10 mouse cellular contexts compared by ENCODE assay signal in the genomic region with DNA sequence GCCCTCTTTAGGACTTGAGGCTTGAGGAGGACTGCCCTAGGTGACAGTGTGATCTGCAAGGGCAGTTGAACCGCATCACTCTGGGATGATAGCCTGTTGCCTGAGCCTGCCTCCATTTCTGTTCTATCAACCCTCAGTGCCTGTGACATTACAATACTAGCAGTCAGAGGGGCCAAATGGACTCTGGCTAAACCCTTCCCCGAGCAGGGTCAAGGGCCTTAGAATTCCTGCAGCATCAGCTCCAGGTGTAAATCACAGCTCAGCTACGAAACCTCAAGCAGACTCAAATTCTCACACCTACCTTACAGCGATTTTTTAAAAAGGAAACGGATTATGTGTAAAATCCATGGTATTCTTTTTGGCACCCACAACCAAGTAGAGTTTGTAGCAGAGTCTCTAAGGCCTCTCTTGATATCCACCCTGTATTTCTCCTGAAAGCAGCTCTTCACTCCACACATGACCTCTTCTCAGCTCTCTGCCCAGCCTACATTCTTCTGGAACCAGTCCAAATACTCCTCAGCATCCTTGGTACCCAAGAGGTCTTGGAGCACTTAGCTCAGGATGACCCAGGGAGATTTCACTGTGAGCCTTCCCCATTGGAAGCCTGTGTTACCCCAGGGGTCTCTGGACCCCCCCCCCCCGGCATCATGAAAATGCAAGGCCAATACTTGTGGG. TPM values are rescaled to one million over a fixed set of nuclear protein-coding genes. Genes with fewer than 3 reads are reported as not detected.
A peak's percentile ranks its signal among the peaks of the same experiment; 100 is the strongest.
DNase-seq lines count a peak whose midpoint lies in the region; ATAC-seq and TF ChIP-seq lines count a peak whose summit lies in the region.
"Had no signal": no experiment of that assay in that cellular context is flagged by ENCODE, and none has a peak within 500 bp of the region (broad histone marks: within the 10 kb centered on the region; RNA-seq: fewer than 3 reads in every experiment).

No protein-coding gene starts in this region.

- peak overlapping the region; percentile 88 for H3K4me3 ChIP-seq in gastrocnemius, adult 2 months
- peak overlapping the region; percentile 65 for H3K4me3 ChIP-seq in embryonic facial prominence, embryonic 13.5 days
- H3K4me3 ChIP-seq in midbrain, embryonic 13.5 days (replicated peaks), result peak overlapping the region; percentile 73

- peak overlapping the region; percentile 93 for H3K4me2 ChIP-seq in embryonic facial prominence, embryonic 13.5 days
- H3K4me2 ChIP-seq in midbrain, embryonic 13.5 days (replicated peaks), result peak overlapping the region; percentile 90

- H3K4me1 ChIP-seq in embryonic facial prominence, embryonic 13.5 days, result peaks cover 16% of the 10 kb centered on the region
- peaks cover 15% of the 10 kb centered on the region for H3K4me1 ChIP-seq in midbrain, embryonic 13.5 days (replicated peaks)

- 69% methylated on average over 6 of the region's 6 CpGs for WGBS in embryonic facial prominence, embryonic 13.5 days
- WGBS in midbrain, embryonic 13.5 days, result 73% methylated on average over 6 of the region's 6 CpGs

- peaks cover 26% of the 10 kb centered on the region for H3K27me3 ChIP-seq in embryonic facial prominence, embryonic 13.5 days
- H3K27me3 ChIP-seq in midbrain, embryonic 13.5 days, result peaks cover 41% of the 10 kb centered on the region

- 0 out of 2 replicates have a peak overlapping the region, but pooled peaks have one; percentile 86 for H3K27ac ChIP-seq in gastrocnemius, adult 2 months
- no peak overlapping the region for H3K27ac ChIP-seq in embryonic facial prominence, embryonic 13.5 days
- H3K27ac ChIP-seq in midbrain, embryonic 13.5 days, result no peak overlapping the region

- no peak for TF ChIP-seq CTCF in gastrocnemius, adult 2 months (IDR thresholded peaks at IDR 0.05)

- no peaks in the 10 kb centered on the region for H3K36me3 ChIP-seq in embryonic facial prominence, embryonic 13.5 days
- no peaks in the 10 kb centered on the region for H3K36me3 ChIP-seq in midbrain, embryonic 13.5 days

- no peak for ATAC-seq in embryonic facial prominence, embryonic 13.5 days (ENCODE audit: insufficient number of reproducible peaks, insufficient read depth, low FRiP score, low TSS enrichment, low read depth)
- no peak for ATAC-seq in midbrain, embryonic 13.5 days
- no peak for ATAC-seq in erythroblast, adult 5-6 weeks (replicated peaks; ENCODE audit: low FRiP score, poor library complexity, severe bottlenecking)

- H3K9me3 ChIP-seq in embryonic facial prominence, embryonic 13.5 days, result no peaks in the 10 kb centered on the region
- no peaks in the 10 kb centered on the region for H3K9me3 ChIP-seq in midbrain, embryonic 13.5 days

- peak overlapping the region; percentile 75; the same call in 1 of the 2 replicates for H3K9ac ChIP-seq in embryonic facial prominence, embryonic 13.5 days
- peak overlapping the region; percentile 83 for H3K9ac ChIP-seq in midbrain, embryonic 13.5 days (replicated peaks)

- intact Hi-C loops in gastrocnemius, adult 2 months (cut with DNase I), result no loop called here

- no peak for DNase-seq in gastrocnemius, adult 2 months
- DNase-seq in gastrocnemius, postnatal 25 days, result no peak
- peak; percentile 23 for DNase-seq in kidney, adult 18-20 months
- no peak for DNase-seq in spleen, postnatal 10 days (ENCODE audit: low spot score in 2 of 2)
- DNase-seq in embryo, embryonic 9.5 days (ENCODE audit: extremely low spot score), result no peak
- DNase-seq: adrenal gland, postnatal 25 days; lung, postnatal 36 days had no signal

RNA-seq across cellular contexts. Expression of a gene that starts 1.1 kb away (rescaled TPM):
- total RNA-seq in gastrocnemius, adult 2 months (2021), result 1 to 10 TPM; 2.3 to 3.3 TPM
- 1 to 10 TPM; 2.1 to 2.4 TPM for total RNA-seq in gastrocnemius, postnatal 25 days (2021)
- 4.5 and 5.1 TPM in 2 replicates for polyA plus RNA-seq in embryonic facial prominence, embryonic 13.5 days (2015; fragmentation: Nextera tagmentation; extraction: Ambion mirVana)
- polyA plus RNA-seq in midbrain, embryonic 13.5 days (2015; fragmentation: Nextera tagmentation; extraction: Ambion mirVana), result 8.0 and 9.2 TPM in 2 replicates
- not detected in 2 replicates for total RNA-seq in erythroblast, adult 5-6 weeks (2015; ENCODE audit: low replicate concordance)
- total RNA-seq in erythroblast, adult 5-6 weeks (2017; ENCODE audit: low replicate concordance), result 0.43 and 0.84 TPM in 2 replicates

RNA-seq across cellular contexts. Expression of a gene that starts 11.7 kb away (rescaled TPM):
- 1 to 10 TPM; 4.9 to 5.0 TPM for total RNA-seq in gastrocnemius, adult 2 months (2021)
- total RNA-seq in gastrocnemius, postnatal 25 days (2021), result 1 to 10 TPM; 3.3 to 3.8 TPM
- polyA plus RNA-seq in embryonic facial prominence, embryonic 13.5 days (2015; fragmentation: Nextera tagmentation; extraction: Ambion mirVana), result 13.2 and 14.2 TPM in 2 replicates
- polyA plus RNA-seq in midbrain, embryonic 13.5 days (2015; fragmentation: Nextera tagmentation; extraction: Ambion mirVana), result 12.8 and 13.4 TPM in 2 replicates
- 1.7 and 3.8 TPM in 2 replicates for total RNA-seq in erythroblast, adult 5-6 weeks (2015; ENCODE audit: low replicate concordance)
- 0.68 and 0.98 TPM in 2 replicates for total RNA-seq in erythroblast, adult 5-6 weeks (2017; ENCODE audit: low replicate concordance)

RNA-seq across cellular contexts. Expression of a gene that starts 11.7 kb away (rescaled TPM):
- total RNA-seq in gastrocnemius, adult 2 months (2021), result 1 to 10 TPM; 6.0 to 7.5 TPM
- 1 to 10 TPM; 5.0 to 6.4 TPM for total RNA-seq in gastrocnemius, postnatal 25 days (2021)
- polyA plus RNA-seq in embryonic facial prominence, embryonic 13.5 days (2015; fragmentation: Nextera tagmentation; extraction: Ambion mirVana), result 14.7 and 16.2 TPM in 2 replicates
- polyA plus RNA-seq in midbrain, embryonic 13.5 days (2015; fragmentation: Nextera tagmentation; extraction: Ambion mirVana), result 13.8 and 13.9 TPM in 2 replicates
- total RNA-seq in erythroblast, adult 5-6 weeks (2015; ENCODE audit: low replicate concordance), result 0.84 and 2.9 TPM in 2 replicates
- total RNA-seq in erythroblast, adult 5-6 weeks (2017; ENCODE audit: low replicate concordance), result 7.1 and 9.1 TPM in 2 replicates

RNA-seq across cellular contexts. Expression of a gene that starts 23.0 kb away (rescaled TPM):
- 100 to 1,000 TPM; 104 to 127 TPM for total RNA-seq in gastrocnemius, adult 2 months (2021)
- total RNA-seq in gastrocnemius, postnatal 25 days (2021), result 100 to 1,000 TPM in 1 of 2 experiments, 10 to 100 TPM in 1; 84.6 to 103 TPM
- 61.7 and 72.7 TPM in 2 replicates for polyA plus RNA-seq in embryonic facial prominence, embryonic 13.5 days (2015; fragmentation: Nextera tagmentation; extraction: Ambion mirVana)
- 60.2 and 62.0 TPM in 2 replicates for polyA plus RNA-seq in midbrain, embryonic 13.5 days (2015; fragmentation: Nextera tagmentation; extraction: Ambion mirVana)
- 20.9 and 28.2 TPM in 2 replicates for total RNA-seq in erythroblast, adult 5-6 weeks (2015; ENCODE audit: low replicate concordance)
- total RNA-seq in erythroblast, adult 5-6 weeks (2017; ENCODE audit: low replicate concordance), result 19.8 and 30.0 TPM in 2 replicates

RNA-seq across cellular contexts. Expression of a gene that starts 25.9 kb away (rescaled TPM):
- total RNA-seq in gastrocnemius, adult 2 months (2021), result 10 to 100 TPM; 10.8 to 16.2 TPM
- 10 to 100 TPM; 11.9 to 13.3 TPM for total RNA-seq in gastrocnemius, postnatal 25 days (2021)
- polyA plus RNA-seq in embryonic facial prominence, embryonic 13.5 days (2015; fragmentation: Nextera tagmentation; extraction: Ambion mirVana), result 118 and 126 TPM in 2 replicates
- 155 and 165 TPM in 2 replicates for polyA plus RNA-seq in midbrain, embryonic 13.5 days (2015; fragmentation: Nextera tagmentation; extraction: Ambion mirVana)
- total RNA-seq in erythroblast, adult 5-6 weeks (2015; ENCODE audit: low replicate concordance), result 11.3 and 13.0 TPM in 2 replicates
- 12.8 and 16.2 TPM in 2 replicates for total RNA-seq in erythroblast, adult 5-6 weeks (2017; ENCODE audit: low replicate concordance)
